Mouse (Mus musculus) hematopoietic stem cell, adult 5-6 weeks (primary cell): ENCODE measurements around the gene Zbtb49. TPM values are rescaled to one million over a fixed set of nuclear protein-coding genes. Genes with fewer than 3 reads are reported as not detected.
A peak's percentile ranks its signal among the peaks of the same experiment; 100 is the strongest.

Experiments used
- ATAC-seq, 2 experiments: fragments of 125-278 bp in 1 of 2; replicated peaks in 1 of 2; 2 replicates each; pipeline ENCODE4 v1.8.0; 2016 to 2017; ENCODE audit warnings: inconsistent platforms in 2 of 2, mild to moderate bottlenecking in 2 of 2, moderate number of reproducible peaks in 2 of 2, low read depth in 1 of 2, moderate TSS enrichment in 1 of 2; ENCODE audit not compliant: low FRiP score in 2 of 2, poor library complexity in 2 of 2, severe bottlenecking in 2 of 2, insufficient read depth in 1 of 2, low TSS enrichment in 1 of 2
- total RNA-seq: library from RNA; stranded (forward); fragments of 172-1452, 232-1000 nt; gene quantifications from 2 replicates; pipeline ENCODE4 v1.2.3, GENCODE M21; 2017

The Zbtb49 gene
- total RNA-seq, 1 experiment from 2014 or later, result 9.4 TPM

DNA sequence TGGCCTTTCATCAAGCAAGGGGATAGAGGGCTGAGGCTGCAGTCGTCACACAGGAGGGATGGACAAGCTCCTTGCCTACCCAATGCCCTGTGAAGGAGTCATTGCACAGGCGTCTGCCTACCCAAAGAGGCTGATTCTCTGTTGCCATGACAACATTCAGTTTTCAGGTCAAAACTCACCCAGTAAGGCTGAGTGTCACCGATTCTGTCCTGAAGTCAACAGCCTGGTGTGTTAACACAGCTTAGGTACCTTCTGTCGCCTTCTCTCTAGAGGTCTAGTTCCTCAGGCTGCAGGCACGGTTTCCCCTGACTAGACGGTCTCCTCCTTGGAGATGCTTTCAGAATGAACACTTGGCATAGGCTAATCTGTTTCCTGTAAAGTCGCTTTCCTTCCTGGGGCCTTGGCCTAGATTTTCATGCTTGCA, 14.9 kb downstream of the Zbtb49 start:
- no peak for ATAC-seq

DNA sequence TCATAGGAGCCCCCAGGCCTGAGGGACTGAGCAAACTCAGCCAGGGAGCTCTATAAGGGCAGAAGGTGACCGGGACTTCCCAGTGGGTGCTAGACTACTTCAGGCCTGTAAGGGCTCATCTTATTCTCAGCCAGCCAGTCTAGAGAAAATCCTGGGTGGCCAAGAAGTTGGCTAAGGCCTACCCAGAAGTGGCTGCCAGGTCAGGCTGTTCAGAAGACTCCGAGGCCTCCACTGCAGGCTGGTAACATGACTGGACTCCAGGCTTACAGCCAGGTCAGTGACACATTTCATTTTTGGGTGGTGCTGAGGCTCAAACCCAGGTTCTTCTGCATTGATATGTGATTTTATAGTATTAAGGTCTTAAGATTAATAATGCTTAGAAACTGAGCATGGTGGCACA, 20.6 kb downstream of the Zbtb49 start:
- ATAC-seq, result no peak

DNA sequence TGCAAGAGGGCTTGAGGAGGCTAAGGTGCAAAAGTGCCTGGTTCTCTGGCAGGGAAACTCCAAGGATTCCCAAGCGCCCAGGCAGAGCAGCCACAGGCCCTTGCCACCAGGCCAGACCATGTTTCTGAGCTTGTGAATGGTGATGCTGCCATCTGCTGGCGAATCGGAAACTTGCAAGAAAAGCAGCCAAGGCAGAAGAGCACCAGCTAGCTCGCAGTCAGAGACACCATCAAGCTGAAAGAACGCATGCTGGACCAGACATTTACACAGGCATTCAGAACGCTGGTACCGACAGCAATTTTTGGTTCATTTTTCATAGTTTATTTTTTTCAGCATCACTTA, 22.8 kb downstream of the Zbtb49 start:
- peak; percentile 68 to 76 for ATAC-seq

DNA sequence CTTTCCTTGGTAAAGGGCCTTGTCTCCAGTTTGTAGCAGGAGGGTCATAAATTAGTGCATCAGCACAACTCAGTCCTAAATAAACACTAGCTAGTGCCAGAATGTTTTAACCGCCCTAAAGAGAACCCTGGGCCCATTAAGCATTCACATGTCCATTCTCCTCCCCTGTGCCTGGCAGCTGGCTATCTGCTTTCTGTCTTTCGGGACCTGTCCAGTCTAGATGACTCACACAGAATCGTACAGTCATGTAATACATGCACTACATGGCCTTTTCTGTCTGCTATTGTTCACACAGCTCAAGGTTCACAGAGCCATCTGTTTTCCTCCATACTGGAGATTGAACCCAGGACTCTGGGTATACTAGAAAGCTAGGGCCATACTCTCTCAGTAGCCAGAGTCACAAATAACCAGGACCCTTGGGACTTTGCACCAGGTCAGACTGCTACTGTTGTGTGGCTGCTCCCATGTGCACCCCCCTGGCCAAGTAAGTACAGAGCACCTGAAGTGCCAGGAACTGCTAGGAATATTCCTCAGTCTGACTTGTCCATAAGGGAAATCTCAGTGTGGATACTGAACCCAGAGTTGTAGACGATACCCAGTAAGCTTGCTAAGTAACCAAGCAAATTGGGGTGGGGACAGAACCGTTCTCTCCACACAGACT, 23.3 kb downstream of the Zbtb49 start:
- ATAC-seq, result no peak

DNA sequence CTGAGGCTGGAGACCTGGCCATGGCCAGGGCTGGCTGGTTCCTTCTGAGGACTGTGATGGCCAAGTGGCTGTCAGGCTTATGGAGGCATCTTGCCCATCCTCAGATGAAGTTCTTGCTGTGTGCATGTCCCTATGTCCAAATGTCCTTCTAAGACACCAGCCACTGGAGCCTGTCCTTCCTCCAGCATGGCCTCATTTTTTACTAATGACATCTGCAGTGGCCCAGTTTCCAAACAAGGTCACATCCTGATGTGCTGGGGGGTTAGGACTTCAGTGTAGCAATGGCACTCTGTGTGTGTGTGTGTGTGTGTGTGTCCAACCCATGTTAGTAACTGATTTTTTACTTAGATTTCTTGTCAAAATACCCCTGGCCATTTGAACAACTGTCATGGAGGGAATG, 24.3 kb downstream of the Zbtb49 start:
- ATAC-seq, result no peak

DNA sequence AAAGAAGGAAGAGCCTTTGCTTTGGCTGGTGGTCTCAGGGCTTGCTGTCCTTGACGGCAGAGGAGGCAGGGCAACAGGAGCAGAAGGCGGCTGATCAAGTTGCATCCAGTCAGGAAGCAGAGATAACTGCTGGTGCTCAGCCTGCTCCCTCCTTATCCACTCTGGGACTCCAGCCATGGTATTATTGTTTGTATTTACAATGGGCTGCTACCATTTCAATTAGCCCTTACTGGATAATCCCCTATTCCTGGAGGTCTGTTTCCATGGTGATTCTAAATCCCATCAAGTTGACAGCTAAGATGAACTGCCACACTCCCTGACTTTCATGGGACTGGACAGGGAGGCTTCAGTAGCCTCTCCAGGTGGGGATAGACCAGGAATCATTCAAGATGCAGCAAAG, 25.3 kb downstream of the Zbtb49 start:
- ATAC-seq, result no peak

DNA sequence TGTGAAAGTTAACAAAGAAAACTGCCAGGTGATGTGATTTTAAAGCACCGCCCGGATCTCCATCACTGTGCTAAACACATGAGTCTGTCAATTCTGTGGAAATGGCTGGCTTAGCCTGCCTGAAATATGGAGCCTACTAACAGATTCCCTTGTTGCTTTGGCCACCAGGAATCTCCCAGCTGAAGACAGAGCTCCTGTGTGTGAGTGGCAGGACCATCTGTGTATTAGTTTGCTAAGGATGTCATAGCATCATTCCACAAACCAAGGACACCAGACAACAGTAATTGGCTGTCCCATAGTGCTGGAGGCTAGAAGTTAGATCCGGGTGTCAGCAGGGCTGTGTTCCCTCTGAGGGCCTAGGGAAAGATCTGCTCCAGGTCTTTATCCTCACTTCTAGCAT, 29.4 kb downstream of the Zbtb49 start:
- no peak for ATAC-seq

DNA sequence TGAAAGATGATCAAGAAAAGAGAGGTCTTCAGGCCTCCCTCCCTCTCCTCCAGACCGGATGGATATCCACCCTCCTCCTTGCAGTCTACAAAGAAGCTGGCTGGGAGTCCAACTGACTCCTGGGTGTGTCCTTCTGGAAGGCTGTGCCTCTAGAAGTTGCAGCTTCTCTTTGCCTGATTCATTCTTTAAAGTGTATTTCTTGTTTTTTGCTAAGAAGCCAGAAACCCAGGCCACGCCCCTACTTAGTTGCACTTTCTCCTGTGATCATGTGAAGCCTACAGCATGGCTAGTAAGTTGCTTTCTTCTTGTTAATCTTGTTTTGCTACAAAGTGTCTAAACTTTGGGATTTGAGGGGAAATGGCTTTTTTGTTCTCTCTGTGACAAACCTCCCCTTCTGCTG, 33.3 kb downstream of the Zbtb49 start:
- no peak for ATAC-seq

DNA sequence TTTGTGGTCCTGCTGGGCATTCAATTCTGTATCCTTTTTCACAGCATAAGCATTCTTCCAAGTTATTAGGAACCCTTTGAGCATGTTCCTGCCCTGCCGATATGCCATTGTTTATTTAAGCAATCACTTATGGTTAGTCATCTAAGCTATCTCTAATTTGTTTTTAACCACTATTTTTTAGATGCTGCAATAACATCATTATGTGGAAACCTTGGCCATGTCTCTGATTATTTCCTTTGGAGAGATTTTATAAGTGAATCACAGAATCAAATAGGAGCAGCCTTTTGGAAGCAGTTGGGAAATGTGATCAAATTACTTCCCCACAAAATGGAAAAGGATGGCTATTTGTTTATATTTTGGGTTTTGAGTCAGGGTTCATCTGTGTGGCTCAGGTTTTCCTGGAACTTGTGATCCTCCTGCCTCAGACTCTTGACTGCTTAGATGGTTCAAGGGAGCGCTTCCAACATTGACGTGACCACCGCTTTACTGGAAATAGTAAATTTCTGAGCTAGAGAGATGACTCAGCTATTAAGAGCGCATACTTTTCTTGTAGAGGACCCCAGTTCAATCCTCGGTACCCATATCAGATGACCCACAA, 35.5 kb downstream of the Zbtb49 start:
- ATAC-seq, result no peak

DNA sequence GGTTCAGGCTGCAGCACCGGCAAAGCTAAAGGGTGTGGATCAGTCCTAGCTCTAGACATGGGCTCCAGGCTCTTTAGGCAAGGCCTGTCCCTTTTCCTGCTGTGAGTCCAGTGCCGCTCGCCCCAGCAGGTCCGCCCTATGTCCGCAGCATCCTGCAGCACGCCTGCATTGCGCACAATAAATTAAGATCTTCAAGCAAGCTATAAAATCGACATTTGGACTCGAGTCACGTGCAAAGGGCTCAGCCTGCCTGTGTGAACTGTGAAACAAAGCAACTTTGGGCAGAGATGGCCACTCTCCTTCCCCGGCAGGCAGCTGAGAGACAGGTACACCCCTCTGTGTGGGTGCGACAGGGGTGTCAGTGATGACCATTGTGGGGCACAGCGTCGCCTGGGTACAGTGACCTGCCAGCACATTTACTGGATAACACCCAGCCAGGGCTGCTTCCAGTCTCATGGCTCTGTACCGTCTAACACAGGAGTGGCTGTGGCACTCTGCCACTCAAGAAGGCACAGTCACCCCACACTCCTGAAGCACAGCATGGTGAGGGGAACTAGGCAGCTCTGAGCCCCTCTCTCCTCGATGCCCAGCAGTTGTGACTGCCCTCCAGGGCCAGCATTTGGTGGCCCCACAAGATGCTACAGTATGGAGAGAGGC, 45.9 kb downstream of the Zbtb49 start:
- no peak for ATAC-seq

DNA sequence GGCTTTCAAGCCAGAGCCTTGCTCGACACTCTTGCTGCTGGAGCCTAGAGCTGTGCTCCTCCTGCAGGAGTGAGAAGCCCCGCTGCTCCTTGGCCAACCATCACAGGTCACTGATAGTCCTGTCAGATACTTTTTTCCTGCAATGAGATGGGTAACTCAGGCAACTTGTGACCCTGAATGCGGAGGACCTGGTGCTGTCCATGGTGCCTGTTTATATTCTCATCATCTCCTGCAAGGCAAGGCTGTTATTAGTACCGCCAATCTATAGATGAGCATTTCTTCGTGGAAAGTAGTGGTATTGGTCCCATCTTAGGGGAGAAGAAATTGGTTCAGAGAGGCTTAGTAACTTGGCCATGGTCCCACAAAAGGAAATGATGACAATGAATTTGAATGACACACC, 46.5 kb downstream of the Zbtb49 start:
- ATAC-seq, result no peak

DNA sequence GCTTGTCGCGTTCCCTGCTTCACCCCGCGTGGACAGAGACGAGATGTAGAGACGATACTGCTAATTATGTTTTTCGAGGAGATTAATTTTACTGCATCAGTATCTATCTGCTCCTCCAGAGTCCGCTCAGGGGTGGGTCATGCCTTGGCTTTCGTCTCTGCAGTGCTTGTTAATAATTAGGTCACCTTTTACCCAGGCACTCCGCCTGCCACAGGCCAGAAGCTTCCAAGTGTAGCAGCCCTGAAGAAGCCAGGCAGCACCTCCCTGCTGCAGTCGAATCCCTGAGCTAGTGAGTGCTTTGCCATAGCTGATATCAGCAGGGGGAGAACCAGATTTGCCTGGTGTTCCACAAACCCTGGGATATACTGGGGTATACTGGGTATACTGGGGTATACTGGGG, 51.8 kb downstream of the Zbtb49 start:
- no peak for ATAC-seq

DNA sequence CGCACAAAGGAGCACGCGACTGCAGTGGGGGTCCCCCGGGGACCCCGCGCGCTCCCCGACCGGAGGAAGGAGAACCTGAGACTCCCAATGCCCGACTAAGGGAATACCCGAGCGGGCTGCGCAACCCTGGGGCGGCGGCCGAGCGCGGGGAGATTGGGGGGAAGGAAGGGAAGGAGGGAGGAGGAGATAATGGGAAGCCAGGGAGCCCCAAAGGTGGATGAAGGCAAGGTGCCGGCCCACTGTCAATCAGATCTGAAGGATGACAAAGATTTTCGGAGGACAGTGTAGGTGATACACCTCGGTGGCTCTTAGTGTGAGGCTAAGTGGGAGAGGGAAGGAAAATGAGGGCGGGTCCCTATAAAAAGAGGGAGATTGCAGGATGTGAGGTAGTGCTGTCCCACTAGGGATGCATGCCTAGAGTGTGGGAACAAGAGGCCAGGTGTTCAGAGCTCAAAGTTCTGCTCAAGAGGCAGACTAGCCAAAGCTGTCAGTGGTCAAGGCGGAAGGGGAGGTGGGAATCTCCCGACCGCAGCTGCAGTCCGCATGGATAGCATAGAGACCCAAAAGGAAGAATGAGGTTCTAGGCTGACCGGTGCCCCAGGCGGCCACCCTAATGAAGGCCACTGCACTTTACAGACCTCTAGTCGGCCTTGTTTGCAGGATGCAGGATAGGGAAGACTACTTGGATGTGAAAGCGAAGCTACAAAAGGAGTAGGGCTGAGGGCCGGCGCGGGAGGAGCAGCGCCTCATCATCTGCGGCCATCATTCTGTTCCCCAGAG, 60.4 kb downstream of the Zbtb49 start, which contains the start of gene Nsg1:
TSS of gene Nsg1 (minus strand) at position 274 of the 780 bp plus-strand sequence.
- ATAC-seq, result no peak

DNA sequence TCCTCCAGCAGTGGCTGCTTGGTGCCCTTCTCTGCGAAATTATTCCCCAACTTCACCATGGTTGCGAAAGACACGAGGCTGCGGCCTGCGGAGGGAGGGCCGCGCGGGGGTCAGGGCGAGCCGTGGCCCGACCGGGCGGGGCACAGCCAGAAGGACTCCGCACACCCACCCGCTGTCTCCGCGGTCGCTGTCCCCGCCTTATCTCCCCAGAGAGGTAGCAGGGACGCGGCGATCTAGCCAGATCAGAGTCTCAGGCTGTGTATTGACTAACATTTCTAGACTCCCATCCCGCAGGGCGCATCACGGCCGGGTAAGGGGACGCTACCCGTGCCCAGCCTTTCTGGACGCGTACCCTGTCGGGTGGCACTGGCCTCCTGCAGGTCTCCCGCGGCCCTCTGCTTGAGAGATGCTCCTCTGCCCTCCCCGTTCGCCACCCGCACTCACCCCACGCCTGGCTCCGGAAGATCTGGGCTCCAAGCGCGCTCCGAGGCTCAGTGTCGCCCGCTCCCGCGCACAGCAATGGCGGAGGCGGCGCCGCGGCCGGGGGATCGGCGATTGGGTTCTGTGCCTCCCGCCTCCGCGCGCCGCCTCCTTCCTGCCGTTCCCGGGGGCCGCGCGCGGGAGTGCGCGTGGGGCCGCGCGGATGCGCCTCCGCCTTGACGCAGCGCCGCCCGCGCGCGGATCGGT, 61.2 kb downstream of the Zbtb49 start:
- ATAC-seq, result peak in 1 of 2 experiments; percentile 13; a peak in 2 of 4 replicates

DNA sequence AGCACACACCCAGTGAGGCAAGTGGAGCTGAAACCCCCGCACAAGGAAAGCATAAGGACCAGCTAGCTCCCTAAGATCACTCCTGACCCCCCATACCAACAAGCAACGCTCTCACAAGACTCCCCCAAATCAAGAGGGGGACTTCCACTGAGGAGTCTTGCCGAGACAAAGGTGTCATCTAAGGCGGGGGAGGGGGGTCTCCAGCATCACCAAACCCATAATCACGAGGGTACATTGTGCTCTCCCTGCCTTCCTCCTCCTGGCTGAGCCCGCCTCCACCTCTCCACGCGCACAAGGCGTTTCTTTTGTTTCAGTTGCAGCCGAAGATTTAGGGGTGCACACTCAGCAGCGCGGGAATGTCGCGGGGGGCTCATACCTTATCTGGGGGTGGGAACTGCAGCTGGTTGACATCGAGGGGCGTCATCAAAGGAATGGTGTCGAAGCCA, 61.7 kb downstream of the Zbtb49 start:
- ATAC-seq, result 0 out of 4 replicates have a peak, but pooled peaks of 1 of the 2 experiments have one; percentile 8

DNA sequence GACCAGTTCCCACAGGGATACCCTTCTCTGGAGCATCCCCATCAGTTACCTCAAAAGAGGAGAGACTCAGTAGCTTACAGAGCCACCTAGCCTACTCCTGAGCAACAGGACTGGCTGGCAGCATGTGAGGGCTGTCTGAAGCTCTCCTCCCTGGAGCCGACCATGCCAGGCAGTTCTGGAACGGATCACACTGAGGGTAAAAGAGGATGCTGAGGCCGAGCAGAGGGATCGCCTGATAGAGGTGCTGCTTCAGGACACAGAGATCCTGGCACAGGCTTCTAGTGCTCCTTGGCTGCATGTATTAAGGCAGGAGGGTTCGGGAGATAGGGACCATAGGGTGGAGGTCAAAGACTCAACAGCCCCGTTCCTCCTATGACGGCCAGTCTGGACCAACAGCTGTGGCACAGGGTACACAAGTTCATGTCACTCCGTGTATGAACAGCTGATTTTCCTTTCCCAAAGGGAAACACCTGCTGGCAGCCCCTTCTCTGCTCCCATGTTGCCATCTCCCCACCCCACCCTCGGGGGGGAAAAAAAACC, 62.7 kb downstream of the Zbtb49 start:
- ATAC-seq, result no peak

DNA sequence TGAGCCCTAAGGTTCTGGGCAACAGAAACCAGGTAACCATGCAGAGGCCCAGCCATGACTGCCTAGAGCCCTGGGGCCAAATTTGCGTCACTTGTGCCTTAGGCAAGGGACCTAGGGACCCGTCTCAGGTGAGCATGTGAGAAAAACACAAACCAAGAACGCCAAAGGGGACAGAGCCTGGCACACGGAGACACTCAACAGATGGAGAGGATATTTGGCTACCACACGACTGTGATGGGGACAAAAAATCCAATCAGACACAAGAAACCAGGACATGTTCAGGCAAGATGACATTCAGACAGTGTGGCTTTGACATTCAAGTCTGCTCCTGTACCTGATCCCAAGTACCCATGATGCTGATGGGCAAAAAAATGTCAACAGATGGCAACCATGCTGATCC, 66.6 kb downstream of the Zbtb49 start:
- no peak for ATAC-seq
